Mouse (Mus musculus) ES-E14 (cell line): ENCODE measurements around the gene Eci3. TPM values are rescaled to one million over a fixed set of nuclear protein-coding genes. Genes with fewer than 3 reads are reported as not detected.
"Not testable (repeated sequence)": the region's sequence is repeated elsewhere in the genome, so short reads cannot be mapped to it uniquely, and the experiment has no call there.

ENCODE experiments used
- DNase-seq: peaks from one replicate; pipeline ENCODE4 v3.0.0-alpha.2; 2013; ENCODE audit warnings: low read depth, low spot score
- H3K27ac ChIP-seq: 2 replicates; pipeline ENCODE4 v1.5.1; 2012; ENCODE audit warnings: low read depth, mild to moderate bottlenecking, low read length, moderate library complexity, mixed read lengths; ENCODE audit not compliant: poor library complexity, insufficient read depth, severe bottlenecking
- H3K36me3 ChIP-seq: 2 replicates; pipeline ENCODE4 v1.6.1; 2012; ENCODE audit warnings: mild to moderate bottlenecking, low read length, moderate library complexity, mixed read lengths; ENCODE audit not compliant: control insufficient read depth, poor library complexity, insufficient read depth, severe bottlenecking
- H3K4me1 ChIP-seq, 2 experiments: fragments of 150-350 bp in 1 of 2; sonication (generic) in 1 of 2; 2 replicates each; pipeline ENCODE4 v1.6.1; 2012; ENCODE audit warnings: low read length in 2 of 2, mild to moderate bottlenecking in 1 of 2, mixed read lengths in 1 of 2; ENCODE audit not compliant: control insufficient read depth in 2 of 2, insufficient read depth in 2 of 2, poor library complexity in 1 of 2
- H3K4me3 ChIP-seq, 2 experiments: fragments of 150-350 bp in 1 of 2; sonication (generic) in 1 of 2; 2 replicates each; pipeline ENCODE4 v1.5.1; 2012; ENCODE audit warnings: low read length in 2 of 2, low read depth in 1 of 2, mild to moderate bottlenecking in 1 of 2, mixed read lengths in 1 of 2; ENCODE audit not compliant: insufficient read depth in 1 of 2, poor library complexity in 1 of 2, severe bottlenecking in 1 of 2
- H3K9ac ChIP-seq: 2 replicates; pipeline ENCODE4 v1.6.1; 2012; ENCODE audit warnings: low read depth, mild to moderate bottlenecking, low read length, mixed read lengths; ENCODE audit not compliant: poor library complexity, insufficient read depth, severe bottlenecking
- H3K9me3 ChIP-seq: fragments of 150-350 bp; sonication (generic); 2 replicates; pipeline ENCODE4 v1.6.1; 2012; ENCODE audit warnings: low read depth, mild to moderate bottlenecking, low read length; ENCODE audit not compliant: control insufficient read depth, insufficient read depth
- CHD2 ChIP-seq: IDR thresholded peaks from 2 replicates; pipeline ENCODE4 v1.6.1; 2014; ENCODE audit warnings: mild to moderate bottlenecking, low read depth, low read length, inconsistent platforms
- HCFC1 ChIP-seq: IDR thresholded peaks from 2 replicates; pipeline ENCODE4 v1.6.1; 2012; ENCODE audit warnings: low read length, inconsistent platforms, borderline replicate concordance; ENCODE audit not compliant: insufficient read depth
- MAFK ChIP-seq: IDR thresholded peaks from 2 replicates; pipeline ENCODE4 v1.6.1; 2014; ENCODE audit warnings: mild to moderate bottlenecking, low read depth, low read length, inconsistent platforms; ENCODE audit not compliant: insufficient read depth
- ZC3H11A ChIP-seq: IDR thresholded peaks from 2 replicates; pipeline ENCODE4 v1.6.1; 2012; ENCODE audit warnings: low read depth, mild to moderate bottlenecking, inconsistent platforms, low read length, borderline replicate concordance
- ZNF384 ChIP-seq: IDR thresholded peaks from 2 replicates; pipeline ENCODE4 v1.6.1; 2012; ENCODE audit warnings: low read depth, low read length, inconsistent platforms
- in situ Hi-C, 2 experiments: fragments of 600-800 bp; cut with MboI; formaldehyde crosslinking; loops; one replicate each; pipeline ENCODE4 v1.15.1; 2025; ENCODE audit warnings: low sequenced_read_pairs in 2 of 2, inconsistent platforms in 1 of 2; ENCODE audit not compliant: unreplicated experiment in 2 of 2
- total RNA-seq: library from RNA; depleted of rRNA; stranded (reverse); fragments of 300-350 nt; gene quantifications from 2 replicates; pipeline ENCODE4 v1.2.3, GENCODE M21; 2012

Gene Eci3
- total RNA-seq, 1 experiment, result 0.54 TPM

DNA sequence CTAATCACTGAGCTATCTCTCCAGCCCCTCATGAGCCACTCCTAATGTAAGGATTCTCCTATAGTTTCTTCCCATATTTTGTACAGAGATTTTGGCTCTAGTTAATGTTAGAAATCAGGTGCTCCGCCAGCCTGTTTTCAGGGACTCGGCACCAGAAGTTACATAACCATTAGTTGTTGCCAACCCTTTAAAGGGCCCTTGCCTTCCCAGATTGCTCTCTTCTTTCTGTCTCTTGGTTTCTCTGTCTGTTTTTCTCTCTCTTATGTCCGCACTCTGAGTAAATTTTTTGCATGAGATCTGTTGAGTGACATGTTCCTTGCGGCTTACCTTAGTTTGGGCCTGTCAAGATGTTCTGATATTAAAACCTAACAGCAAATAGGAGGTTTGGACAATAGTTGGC is 12.5 kb upstream of the Eci3 start:
- Histone ChIP-seq H3K36me3 (peaks cover 2% of the 10 kb centered on the region), H3K27ac (no peak overlapping the region), H3K9ac (no peak overlapping the region), H3K9me3 (no peaks in the 10 kb centered on the region), H3K4me3 (no peak overlapping the region), H3K4me1 (peaks cover 1 to 12% of the 10 kb centered on the region in 2 experiments; a peak in 3 of 4 replicates)
- DNase-seq, result no peak
- in situ Hi-C loops, result no loop called here
- TF ChIP-seq CHD2, result no peak
- no peak for TF ChIP-seq ZC3H11A
- no peak for TF ChIP-seq HCFC1
- TF ChIP-seq ZNF384, result no peak
- no peak for TF ChIP-seq MAFK

DNA sequence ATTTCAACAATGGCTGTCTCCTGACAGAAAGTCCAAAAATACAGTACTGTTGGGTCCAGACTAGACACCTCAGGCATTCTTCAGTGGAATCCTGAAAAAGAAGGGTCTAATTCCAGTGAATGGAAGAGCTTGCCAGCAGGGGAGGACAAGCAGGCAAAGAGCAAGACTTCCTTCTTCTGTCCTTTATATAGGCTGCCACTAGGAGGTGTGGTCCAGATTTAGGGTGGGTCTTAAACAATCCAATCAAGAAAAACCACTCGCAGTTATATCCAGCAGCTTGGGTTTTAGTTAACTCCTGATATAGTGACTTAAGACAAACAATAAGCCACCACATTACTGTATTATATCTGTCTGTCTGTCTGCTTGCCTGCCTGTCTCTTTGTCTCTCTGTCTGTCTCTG is 10.2 kb upstream of the Eci3 start:
- Histone ChIP-seq H3K4me1 (peaks cover 1 to 11% of the 10 kb centered on the region in 2 experiments; a peak in 3 of 4 replicates), H3K36me3 (peaks cover 2% of the 10 kb centered on the region), H3K9me3 (no peaks in the 10 kb centered on the region), H3K4me3 (no peak overlapping the region), H3K9ac (no peak overlapping the region), H3K27ac (no peak overlapping the region)
- in situ Hi-C loops, result no loop called here
- DNase-seq, result no peak
- TF ChIP-seq CHD2 (no peak), ZC3H11A (no peak), HCFC1 (no peak)

DNA sequence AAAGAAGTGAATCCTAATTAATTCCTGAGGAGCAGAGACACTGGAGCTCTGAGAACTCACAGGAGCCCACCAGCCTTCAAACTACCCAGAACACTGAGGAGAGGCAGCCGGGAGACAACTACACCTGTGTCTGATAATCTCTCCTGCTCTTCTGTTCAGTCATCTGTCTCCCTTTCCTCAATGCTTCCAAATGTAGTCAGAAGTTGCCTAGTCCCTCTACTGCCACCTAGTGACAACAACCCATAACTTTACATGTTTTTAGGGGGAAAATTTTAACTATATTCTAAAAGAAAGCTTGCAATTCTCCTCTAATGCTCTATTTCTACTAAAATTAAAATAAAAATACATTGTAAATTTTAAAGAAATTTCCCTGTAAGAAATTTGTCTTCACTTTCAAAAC is 9.5 kb upstream of the Eci3 start:
- H3K36me3 ChIP-seq, result peaks cover 2% of the 10 kb centered on the region
- H3K9me3 ChIP-seq, result no peaks in the 10 kb centered on the region
- no peak for DNase-seq
- no peak overlapping the region for H3K4me3 ChIP-seq
- in situ Hi-C loops, result no loop called here
- H3K27ac ChIP-seq, result no peak overlapping the region
- no peak for TF ChIP-seq CHD2
- TF ChIP-seq MAFK, result no peak
- H3K4me1 ChIP-seq, result peaks cover 1 to 9% of the 10 kb centered on the region in 2 experiments; a peak in 3 of 4 replicates
- no peak overlapping the region for H3K9ac ChIP-seq

DNA sequence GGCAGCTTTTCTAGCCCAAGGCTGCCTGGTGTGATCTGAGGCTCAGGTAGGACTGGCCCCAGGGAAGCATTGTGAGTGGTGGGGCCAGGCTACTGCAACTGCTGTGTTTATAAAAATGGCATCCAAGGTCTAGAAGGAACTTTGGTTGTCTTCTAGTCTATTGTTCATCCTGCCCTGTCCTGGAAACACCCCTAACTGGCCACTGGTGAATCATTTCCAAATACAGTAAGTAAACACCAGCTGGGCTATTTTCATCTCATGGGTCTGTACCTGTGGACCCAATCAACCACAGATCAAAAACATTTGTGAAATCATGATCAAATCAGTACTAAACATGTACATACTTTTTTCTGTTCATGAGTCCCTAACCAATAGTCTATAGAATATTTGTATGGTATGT is 8.8 kb upstream of the Eci3 start:
- H3K4me1 ChIP-seq, H3K36me3 ChIP-seq, H3K27ac ChIP-seq, H3K9me3 ChIP-seq, H3K9ac ChIP-seq, DNase-seq, in situ Hi-C loops, H3K4me3 ChIP-seq: not testable (repeated sequence)

DNA sequence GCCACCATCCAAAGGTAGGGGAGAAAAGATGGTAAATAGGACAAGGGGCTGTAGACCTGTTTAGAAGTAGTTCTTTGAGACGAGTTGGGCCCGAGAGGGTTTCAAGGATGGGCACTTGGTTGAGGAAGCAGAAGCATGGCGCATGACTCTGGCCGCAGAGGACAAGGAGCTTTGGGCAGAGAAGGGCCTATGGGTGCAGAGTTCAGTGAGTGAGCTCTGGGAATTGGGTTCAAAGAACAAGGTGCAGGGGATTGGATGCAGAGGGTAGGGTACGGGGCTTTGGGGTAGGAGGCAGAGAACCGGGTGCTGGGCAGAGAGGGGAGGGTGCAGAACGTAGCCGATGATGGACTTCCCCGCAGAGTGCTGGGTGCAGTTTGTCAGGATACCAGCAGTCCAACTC is 2.0 kb upstream of the Eci3 start:
- H3K36me3 ChIP-seq, H3K4me1 ChIP-seq, H3K9ac ChIP-seq, H3K4me3 ChIP-seq, DNase-seq, H3K9me3 ChIP-seq, H3K27ac ChIP-seq, in situ Hi-C loops: not testable (repeated sequence)
